Comparison of ENCODE assay signal across 20 mouse cellular contexts in the genomic region with DNA sequence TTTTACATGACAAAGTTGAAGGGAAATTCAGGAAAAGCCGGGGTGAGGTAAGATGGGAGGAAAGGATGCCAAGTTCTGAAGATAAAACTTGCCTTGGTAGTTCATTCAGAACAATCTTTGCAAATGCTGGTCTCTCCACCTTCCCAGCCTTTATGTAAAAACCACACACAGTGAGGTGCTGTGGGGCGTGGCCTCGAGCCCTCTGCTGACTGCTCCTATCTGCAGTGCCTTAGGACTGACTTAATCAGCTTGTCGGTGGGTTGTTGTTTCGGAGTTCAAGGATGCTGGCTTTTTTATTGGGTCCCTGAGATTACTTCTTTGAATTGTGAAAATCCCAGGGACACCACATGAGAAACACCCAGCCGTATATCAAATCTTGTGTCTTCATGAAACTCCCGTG.
DNase-seq lines count a peak whose midpoint lies in the region; ATAC-seq lines count a peak whose summit lies in the region.
"Had no signal": no experiment of that assay in that cellular context is flagged by ENCODE, and none has a peak within 500 bp of the region (broad histone marks: within the 10 kb centered on the region; RNA-seq: fewer than 3 reads in every experiment).

No protein-coding gene starts in this region.

- H3K27ac ChIP-seq in liver, embryonic 11.5 days (ENCODE audit: low read depth, low read length) = no peak overlapping the region
- H3K27ac ChIP-seq: forebrain, embryonic 10.5 days; gastrocnemius, adult 2 months; hindbrain, embryonic 10.5 days; hindbrain, embryonic 14.5 days had no signal

- no peaks in the 10 kb centered on the region for H3K36me3 ChIP-seq in liver, embryonic 11.5 days (ENCODE audit: control insufficient read depth, insufficient read depth, low read length)
- H3K36me3 ChIP-seq: forebrain, embryonic 10.5 days; G1E; heart, embryonic 12.5 days; hindbrain, embryonic 10.5 days had no signal

- WGBS in liver, embryonic 11.5 days = 45% methylated on average over 7 of the region's 7 CpGs

- H3K9ac ChIP-seq in liver, embryonic 11.5 days (ENCODE audit: low read depth, low read length) = no peak overlapping the region
- H3K9ac ChIP-seq: heart, embryonic 12.5 days; hindbrain, embryonic 14.5 days had no signal

- no peaks in the 10 kb centered on the region; the same call in 1 of the 2 replicates for H3K27me3 ChIP-seq in liver, embryonic 11.5 days (replicated peaks; ENCODE audit: control insufficient read depth, insufficient read depth, low read length)

- peaks cover 5% of the 10 kb centered on the region; the same call in 1 of the 2 replicates for H3K4me1 ChIP-seq in liver, embryonic 11.5 days (replicated peaks; ENCODE audit: control insufficient read depth, insufficient read depth, low read length)
- H3K4me1 ChIP-seq: heart, embryonic 12.5 days had no signal

- H3K9me3 ChIP-seq in liver, embryonic 11.5 days (ENCODE audit: control insufficient read depth, low read length) = no peaks in the 10 kb centered on the region
- H3K9me3 ChIP-seq: forebrain, embryonic 10.5 days; G1E; heart, embryonic 12.5 days; hindbrain, embryonic 10.5 days had no signal

- H3K4me3 ChIP-seq in liver, embryonic 11.5 days (ENCODE audit: low read depth, low read length) = no peak overlapping the region
- H3K4me3 ChIP-seq: forebrain, embryonic 10.5 days; gastrocnemius, adult 2 months; heart, embryonic 12.5 days; hindbrain, embryonic 10.5 days had no signal

- ATAC-seq in liver, embryonic 11.5 days (replicated peaks; ENCODE audit: low FRiP score) = 0 out of 2 replicates have a peak, but pooled peaks have one; percentile 56
- peak; percentile 70 for ATAC-seq in megakaryocyte progenitor cell, adult 5-6 weeks (replicated peaks; ENCODE audit: poor library complexity)
- no peak for ATAC-seq in inflammation-experienced regulatory T-cells, adult 6 months
- ATAC-seq: activated CD4-positive, CD25-positive, alpha-beta regulatory T cell, adult 4 months; forebrain, embryonic 14.5 days had no signal

- no peak overlapping the region for H3K4me2 ChIP-seq in liver, embryonic 11.5 days
- H3K4me2 ChIP-seq: heart, embryonic 12.5 days; hindbrain, embryonic 14.5 days had no signal

- no peak for DNase-seq in liver, embryonic 11.5 days (ENCODE audit: low spot score)
- no peak for DNase-seq in liver
- peak; percentile 53 for DNase-seq in thymus, postnatal 4 days
- no peak for DNase-seq in thymus, postnatal 10 days (ENCODE audit: low spot score in 2 of 2)
- DNase-seq in layer of hippocampus, postnatal 25 days (ENCODE audit: extremely low spot score in 1 of 2, low spot score in 1 of 2) = no peak
- DNase-seq: adrenal gland, postnatal 14 days; cerebellum, adult 11-12 months; cerebellum, adult 9-10 months; cerebellum, postnatal 25 days; gastrocnemius, adult 2 months; gastrocnemius, postnatal 25 days had no signal
